Comparison of ENCODE assay signal across 7 mouse cellular contexts in genomic region chr9:61945973-61946611, GRCm38 (mm10). TPM values are rescaled to one million over a fixed set of nuclear protein-coding genes. Genes with fewer than 3 reads are reported as not detected.
A peak's percentile ranks its signal among the peaks of the same experiment; 100 is the strongest.
DNase-seq lines count a peak whose midpoint lies in the region; ATAC-seq and TF ChIP-seq lines count a peak whose summit lies in the region.

No protein-coding gene starts in this region.

- H3K9ac ChIP-seq in heart, postnatal 0 days (replicated peaks; ENCODE audit: low read depth, low read length): peak overlapping the region; percentile 59
- H3K9ac ChIP-seq in liver, adult 2 months (ENCODE audit: low read depth, low read length): peak overlapping the region; percentile 37
- peak overlapping the region; percentile 48; the same call in 1 of the 2 replicates for H3K9ac ChIP-seq in midbrain, postnatal 0 days (replicated peaks; ENCODE audit: low read length, poor library complexity, severe bottlenecking)

- H3K27ac ChIP-seq in heart, postnatal 0 days (ENCODE audit: low read depth): peak overlapping the region; percentile 50
- H3K27ac ChIP-seq in liver, adult 2 months (replicated peaks; ENCODE audit: insufficient read depth, low read depth, low read length): no peak overlapping the region
- H3K27ac ChIP-seq in midbrain, postnatal 0 days (ENCODE audit: low read depth, low read length): no peak overlapping the region

- H3K4me3 ChIP-seq in heart, postnatal 0 days (ENCODE audit: low read depth, low read length): peak overlapping the region; percentile 76
- peak overlapping the region; percentile 62 for H3K4me3 ChIP-seq in liver, adult 2 months (ENCODE audit: insufficient read depth, low read depth, low read length)
- H3K4me3 ChIP-seq in midbrain, postnatal 0 days (ENCODE audit: low read depth, low read length): peak overlapping the region; percentile 62

- peak overlapping the region; percentile 93 for H3K4me2 ChIP-seq in heart, postnatal 0 days (ENCODE audit: low read depth, low read length)
- H3K4me2 ChIP-seq in midbrain, postnatal 0 days (ENCODE audit: low read depth, low read length, poor library complexity, severe bottlenecking): peak overlapping the region; percentile 100

- peaks cover 7% of the 10 kb centered on the region; the same call in 1 of the 2 replicates for H3K4me1 ChIP-seq in heart, postnatal 0 days (ENCODE audit: control insufficient read depth, insufficient read depth)
- H3K4me1 ChIP-seq in liver, adult 2 months (ENCODE audit: control insufficient read depth, insufficient read depth, low read length): no peaks in the 10 kb centered on the region
- H3K4me1 ChIP-seq in midbrain, postnatal 0 days (ENCODE audit: insufficient read depth, low read length): no peaks in the 10 kb centered on the region

- H3K27me3 ChIP-seq in heart, postnatal 0 days (ENCODE audit: control insufficient read depth, insufficient read depth, low read length): no peaks in the 10 kb centered on the region
- H3K27me3 ChIP-seq in liver, adult 2 months (ENCODE audit: control insufficient read depth, insufficient read depth, low read length): peaks cover 4% of the 10 kb centered on the region; the same call in 1 of the 2 replicates
- no peaks in the 10 kb centered on the region for H3K27me3 ChIP-seq in midbrain, postnatal 0 days (ENCODE audit: insufficient read depth, low read length)

- DNase-seq in right cerebral cortex, adult 18-20 months: peak; percentile 14
- no peak for DNase-seq in right cerebral cortex, postnatal 14 days
- DNase-seq in c-Kit-negative CD71-positive TER-119-positive erythroid progenitor cells, embryonic 14.5 days (ENCODE audit: low read depth, low spot score): peak; percentile 59
- peak; percentile 14 for DNase-seq in heart, postnatal 0 days (ENCODE audit: low spot score)
- no peak for DNase-seq in liver, adult 2 months (ENCODE audit: extremely low read depth, low read depth, low spot score)
- no peak for DNase-seq in midbrain, postnatal 0 days (ENCODE audit: low spot score)
- DNase-seq in natural killer cell, adult 2 months (ENCODE audit: low spot score in 2 of 2): no peak

- TF ChIP-seq POLR2A in liver, adult 2 months (IDR thresholded peaks at IDR 0.05; ENCODE audit: extremely low read depth, insufficient read depth, low read length): no peak

- TF ChIP-seq EP300 in heart, postnatal 0 days (IDR thresholded peaks at IDR 0.05; ENCODE audit: low read depth): no peak

- H3K36me3 ChIP-seq in heart, postnatal 0 days (replicated peaks; ENCODE audit: control insufficient read depth, insufficient read depth, low read length): peaks cover 23% of the 10 kb centered on the region
- H3K36me3 ChIP-seq in liver, adult 2 months (ENCODE audit: control insufficient read depth, insufficient read depth, low read length): no peaks in the 10 kb centered on the region
- H3K36me3 ChIP-seq in midbrain, postnatal 0 days (ENCODE audit: insufficient read depth, low read length): no peaks in the 10 kb centered on the region

- peak; percentile 61 for ATAC-seq in heart, postnatal 0 days (ENCODE audit: insufficient read depth, low read depth)
- ATAC-seq in midbrain, postnatal 0 days (ENCODE audit: low FRiP score): peak; percentile 68

- no peaks in the 10 kb centered on the region for H3K79me2 ChIP-seq in liver, adult 2 months (ENCODE audit: control insufficient read depth, insufficient read depth, low read length)

- WGBS in heart, postnatal 0 days: under 1% methylated on average over 37 of the region's 38 CpGs
- WGBS in liver, adult 2 months: 2% methylated on average over 38 of the region's 38 CpGs
- under 1% methylated on average over 35 of the region's 38 CpGs for WGBS in midbrain, postnatal 0 days

- no peaks in the 10 kb centered on the region for H3K9me3 ChIP-seq in heart, postnatal 0 days (replicated peaks; ENCODE audit: control insufficient read depth, low read length)
- no peaks in the 10 kb centered on the region for H3K9me3 ChIP-seq in midbrain, postnatal 0 days (ENCODE audit: low read length)

- no peak for TF ChIP-seq CTCF in heart, postnatal 0 days (IDR thresholded peaks at IDR 0.05; ENCODE audit: low read depth)
- TF ChIP-seq CTCF in liver, adult 2 months (IDR thresholded peaks at IDR 0.05; ENCODE audit: low read depth, low read length): no peak
- TF ChIP-seq CTCF in midbrain, postnatal 0 days (IDR thresholded peaks at IDR 0.05): no peak

RNA-seq across cellular contexts. Expression of gene Kif23, which starts 0.5 kb away (rescaled TPM):
- total RNA-seq in heart, postnatal 0 days (2014; rRNA removed; ENCODE audit: low replicate concordance): 9.9 and 17.9 TPM in 2 replicates
- polyA plus RNA-seq in heart, postnatal 0 days (2015; fragmentation: Nextera tagmentation; extraction: Ambion mirVana): 17.2 and 17.6 TPM in 2 replicates
- total RNA-seq in liver, adult 2 months (2014; rRNA removed): 0.83 and 1.1 TPM in 2 replicates
- polyA plus RNA-seq in liver, adult 2 months (2012; rRNA removed): 0.05 and 0.43 TPM in 2 replicates
- total RNA-seq in midbrain, postnatal 0 days (2014; rRNA removed): 3.1 and 4.4 TPM in 2 replicates
- polyA plus RNA-seq in midbrain, postnatal 0 days (2015; fragmentation: Nextera tagmentation; extraction: Ambion mirVana): 4.5 and 5.8 TPM in 2 replicates

RNA-seq across cellular contexts. Expression of gene Rplp1, which starts 31.8 kb away (rescaled TPM):
- 4,531 and 5,254 TPM in 2 replicates for total RNA-seq in heart, postnatal 0 days (2014; rRNA removed; ENCODE audit: low replicate concordance)
- polyA plus RNA-seq in heart, postnatal 0 days (2015; fragmentation: Nextera tagmentation; extraction: Ambion mirVana): 891 and 953 TPM in 2 replicates
- total RNA-seq in liver, adult 2 months (2014; rRNA removed): 1,606 and 2,153 TPM in 2 replicates
- polyA plus RNA-seq in liver, adult 2 months (2012; rRNA removed): 5,211 and 6,066 TPM in 2 replicates
- total RNA-seq in midbrain, postnatal 0 days (2014; rRNA removed): 3,080 and 3,220 TPM in 2 replicates
- 983 and 1,053 TPM in 2 replicates for polyA plus RNA-seq in midbrain, postnatal 0 days (2015; fragmentation: Nextera tagmentation; extraction: Ambion mirVana)

Comparison
In these comparisons a context has a peak if more than half of its experiments do, and no peak if none do; other contexts are left out.
1. DNase-seq: peak in right cerebral cortex, adult 18-20 months (single experiment), c-Kit-negative CD71-positive TER-119-positive erythroid progenitor cells, embryonic 14.5 days (single experiment) and heart, postnatal 0 days (single experiment); none in right cerebral cortex, postnatal 14 days (single experiment), liver, adult 2 months (single experiment), midbrain, postnatal 0 days (single experiment) and natural killer cell, adult 2 months (0 of 2).
2. Peak in every context shown above with its lines, with median percentiles within 50 percentile points of each other: H3K4me3 ChIP-seq and H3K9ac ChIP-seq.